Mouse (Mus musculus) left cerebral cortex, adult 11 months (tissue): Measurements from ENCODE around the gene Smg6.

Experiments
- DNase-seq: peaks from one replicate; pipeline ENCODE4 v3.0.0; 2022; ENCODE audit warnings: low spot score

Gene Smg6

DNA sequence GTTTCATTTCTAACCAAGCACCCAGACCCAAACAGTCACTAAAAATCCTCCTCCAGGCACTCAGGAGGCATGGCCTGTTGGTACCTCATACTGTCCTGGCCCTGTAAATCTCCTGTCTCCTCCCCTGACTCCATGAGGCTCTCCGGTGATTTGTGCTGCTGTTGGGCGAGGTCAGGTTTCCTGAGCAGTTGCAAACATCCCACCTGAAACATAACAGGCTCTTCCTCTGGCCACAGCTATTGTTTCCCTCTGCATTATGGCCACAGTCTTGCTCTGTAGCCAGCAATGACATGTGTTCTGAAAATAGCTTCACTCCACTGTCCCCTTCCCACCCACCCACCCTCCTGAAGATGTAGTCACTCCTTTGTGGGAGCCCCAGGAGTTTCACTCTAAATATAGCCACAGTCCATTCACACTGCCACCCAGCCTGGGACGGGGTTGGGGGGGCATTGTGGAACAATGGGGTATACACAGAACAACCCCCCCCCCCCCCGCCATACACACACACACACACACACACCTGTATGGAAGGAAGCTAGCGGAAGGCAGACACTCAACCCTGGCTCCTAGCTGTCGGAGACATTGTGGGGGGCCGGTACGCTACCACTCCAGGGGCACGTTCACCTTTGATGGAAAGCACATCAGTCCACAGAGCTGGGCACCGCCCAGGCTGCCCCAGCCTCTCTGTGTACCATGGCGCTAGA, 222.9 kb downstream of the Smg6 start:
- DNase-seq: no peak

- DNase-seq: no peak
Observed at GRCm38 (mm10) chr11:75150346-75150745, 224.7 kb downstream of the Smg6 start.

DNA sequence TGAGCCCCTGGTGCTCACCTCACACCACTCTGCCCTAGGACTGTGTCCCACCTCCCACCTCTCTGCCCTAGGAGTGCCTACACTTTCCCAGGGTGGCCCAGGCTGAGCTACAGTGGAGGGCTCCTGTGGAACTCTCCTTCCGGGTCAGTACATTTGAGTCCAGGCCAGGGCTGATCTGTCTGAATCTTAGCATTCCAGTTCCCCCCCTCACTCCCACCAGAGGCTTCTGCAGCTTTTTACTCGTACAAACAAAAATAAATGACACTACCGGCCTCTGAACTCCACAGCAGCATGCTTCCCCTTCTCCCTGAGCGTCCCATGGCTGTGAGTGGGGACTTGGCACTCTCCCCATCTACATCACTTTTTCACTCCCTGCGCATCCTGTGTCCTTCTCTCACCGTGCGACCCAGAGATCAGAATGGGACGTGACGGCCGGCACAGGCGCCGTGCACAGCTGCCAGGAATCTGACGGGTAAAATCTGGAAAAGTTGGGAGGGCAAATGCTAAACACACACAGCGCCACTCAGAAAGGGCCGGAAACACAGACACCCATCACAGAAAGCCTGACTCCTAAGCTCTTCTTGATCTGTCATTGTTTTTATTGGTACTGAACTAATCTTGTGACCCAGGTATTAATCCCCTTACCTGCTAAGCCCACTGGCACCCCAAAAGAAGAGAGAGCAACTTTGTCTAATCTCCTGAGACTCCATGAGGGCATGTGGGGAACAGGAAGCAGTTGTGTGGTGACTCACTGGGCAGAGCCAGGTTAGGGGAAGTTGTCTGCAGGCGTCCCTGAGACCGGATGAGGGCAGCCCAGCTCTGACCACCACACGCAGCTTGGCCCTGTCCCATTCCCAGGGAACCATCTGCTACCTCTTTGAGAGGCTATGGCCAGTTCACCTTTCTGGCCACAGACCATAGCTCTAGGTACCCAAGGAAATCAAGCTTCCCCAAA, 227.3 kb downstream of the Smg6 start:
- no peak for DNase-seq

- DNase-seq: no peak
Observed at GRCm38 (mm10) chr11:75154053-75154585, 228.5 kb downstream of the Smg6 start.

DNA sequence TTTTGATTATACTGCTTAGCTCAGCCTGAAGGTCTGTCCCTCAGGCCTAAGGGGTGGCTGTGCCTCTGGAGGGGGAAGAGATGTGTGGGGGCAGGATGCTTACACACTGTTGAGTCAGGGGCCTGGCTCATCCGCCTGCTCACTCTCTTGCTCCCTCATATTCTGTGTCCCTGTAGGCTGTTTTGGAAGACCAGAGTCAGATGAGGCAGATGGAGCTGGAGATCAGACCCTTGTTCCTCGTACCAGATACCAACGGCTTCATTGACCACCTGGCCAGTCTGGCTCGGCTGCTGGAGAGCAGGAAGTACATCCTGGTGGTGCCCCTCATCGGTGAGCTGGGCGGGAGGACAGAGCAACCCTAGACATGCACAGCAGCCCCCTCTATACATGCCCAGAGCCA, 230.4 kb downstream of the Smg6 start:
- no peak for DNase-seq

- no peak for DNase-seq
Observed at GRCm38 (mm10) chr11:75156416-75156815, 230.8 kb downstream of the Smg6 start.

GRCm38 (mm10) chr11:75157037-75157436, 231.4 kb downstream of the Smg6 start:
- no peak for DNase-seq

DNA sequence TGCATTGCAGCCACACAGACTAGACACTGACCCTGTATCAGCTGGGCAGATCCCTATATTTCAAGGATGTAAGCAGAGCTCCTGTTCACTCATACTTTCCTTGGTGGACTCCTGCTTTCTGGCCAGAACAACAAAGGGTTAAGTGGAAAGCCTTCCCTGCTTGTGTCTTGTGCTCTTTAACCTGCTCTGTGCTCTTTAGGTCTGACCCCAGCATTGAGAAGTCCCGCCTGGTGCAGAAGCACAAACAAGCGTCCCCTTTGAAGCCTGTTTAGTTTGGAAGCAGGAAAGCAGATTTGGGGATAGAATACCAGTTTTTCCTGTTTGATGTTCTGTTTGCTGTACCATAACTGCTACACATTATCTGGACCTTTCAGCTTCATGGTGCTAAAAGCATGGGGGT, 232.3 kb downstream of the Smg6 start:
- DNase-seq: no peak

GRCm38 (mm10) chr11:75158432-75158831, 232.8 kb downstream of the Smg6 start:
- no peak for DNase-seq

DNA sequence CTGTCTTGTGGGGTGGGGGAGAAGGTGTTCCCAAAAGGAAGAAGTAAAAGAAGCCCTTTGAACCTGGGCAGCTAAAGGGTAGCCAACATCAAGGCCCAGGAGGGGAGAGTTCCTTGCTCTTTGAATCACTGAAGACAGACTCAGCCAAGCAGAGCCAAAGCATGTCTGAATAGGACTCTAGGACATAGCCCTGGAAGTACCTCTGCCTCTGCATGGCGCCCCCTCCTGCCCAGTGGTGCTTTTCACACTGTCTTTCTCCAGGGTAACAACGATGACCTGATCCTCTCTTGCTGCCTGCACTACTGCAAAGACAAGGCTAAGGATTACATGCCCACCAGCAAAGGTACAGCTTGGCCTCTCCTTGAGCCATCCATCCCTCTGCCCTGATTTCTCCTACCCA, 233.9 kb downstream of the Smg6 start:
- no peak for DNase-seq

DNA sequence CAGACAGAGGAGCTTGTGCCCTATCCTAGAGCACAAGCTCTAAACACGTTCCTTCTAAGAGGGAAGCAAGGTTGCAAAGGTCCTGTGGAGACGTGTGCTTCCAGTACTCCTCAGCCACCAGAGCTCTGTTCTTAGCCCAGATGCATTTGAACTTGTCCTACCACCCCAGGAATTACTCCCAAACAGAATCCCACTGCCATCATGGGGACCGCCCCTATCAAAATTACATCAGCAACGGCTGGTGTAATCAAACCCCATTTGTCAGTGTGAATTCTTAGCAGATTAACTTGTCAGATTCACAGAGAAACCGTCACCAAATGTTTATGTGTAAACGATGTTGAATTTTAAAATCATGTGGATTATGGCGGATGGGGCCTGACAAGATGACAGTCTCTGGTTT, 235.3 kb downstream of the Smg6 start:
- DNase-seq: no peak

- no peak for DNase-seq
Observed at GRCm38 (mm10) chr11:75161417-75162008, 235.9 kb downstream of the Smg6 start.

GRCm38 (mm10) chr11:75162591-75163080, 237.0 kb downstream of the Smg6 start:
- no peak for DNase-seq

DNA sequence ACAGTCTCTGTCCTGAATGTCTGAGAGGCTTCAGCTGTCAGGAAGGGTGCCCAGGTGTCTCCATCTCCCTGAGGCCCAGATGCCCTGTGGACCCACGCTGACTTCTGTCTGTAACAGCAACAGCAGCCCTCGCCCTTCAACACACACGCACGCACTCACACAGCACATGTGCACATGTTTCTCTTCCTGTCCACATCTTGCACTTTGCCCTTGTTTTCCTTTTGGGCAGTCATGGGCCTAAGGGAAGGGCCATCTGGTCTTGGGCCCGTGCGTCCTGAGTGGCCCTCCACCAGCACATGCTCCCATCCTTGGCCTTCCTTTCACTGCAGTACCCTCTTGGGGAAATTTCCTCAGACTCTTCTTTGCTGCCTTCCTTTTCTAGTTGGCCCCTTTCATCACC, 237.8 kb downstream of the Smg6 start:
- DNase-seq: no peak

- DNase-seq: no peak
Observed at GRCm38 (mm10) chr11:75164051-75164450, 238.4 kb downstream of the Smg6 start.

DNA sequence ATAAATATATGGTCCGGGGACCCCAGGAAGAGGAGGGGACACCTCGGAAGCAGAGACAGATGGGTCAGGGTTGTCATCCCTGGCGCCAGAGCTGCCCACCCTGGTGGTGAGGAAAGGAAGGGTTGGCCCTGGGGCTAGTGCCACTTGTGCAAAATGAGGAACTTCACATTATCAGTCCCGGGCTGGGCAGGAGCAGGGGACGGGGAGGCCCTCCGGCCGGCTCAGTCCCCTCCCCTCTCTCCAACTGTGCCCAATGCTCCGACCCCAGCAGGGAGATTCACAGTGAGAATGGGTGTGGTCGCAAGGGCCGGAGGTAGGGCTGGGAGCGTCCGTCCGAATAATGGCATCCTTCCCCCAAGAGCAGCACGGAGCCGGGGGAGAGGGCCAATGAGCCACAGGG, 239.1 kb downstream of the Smg6 start:
- DNase-seq: no peak

DNA sequence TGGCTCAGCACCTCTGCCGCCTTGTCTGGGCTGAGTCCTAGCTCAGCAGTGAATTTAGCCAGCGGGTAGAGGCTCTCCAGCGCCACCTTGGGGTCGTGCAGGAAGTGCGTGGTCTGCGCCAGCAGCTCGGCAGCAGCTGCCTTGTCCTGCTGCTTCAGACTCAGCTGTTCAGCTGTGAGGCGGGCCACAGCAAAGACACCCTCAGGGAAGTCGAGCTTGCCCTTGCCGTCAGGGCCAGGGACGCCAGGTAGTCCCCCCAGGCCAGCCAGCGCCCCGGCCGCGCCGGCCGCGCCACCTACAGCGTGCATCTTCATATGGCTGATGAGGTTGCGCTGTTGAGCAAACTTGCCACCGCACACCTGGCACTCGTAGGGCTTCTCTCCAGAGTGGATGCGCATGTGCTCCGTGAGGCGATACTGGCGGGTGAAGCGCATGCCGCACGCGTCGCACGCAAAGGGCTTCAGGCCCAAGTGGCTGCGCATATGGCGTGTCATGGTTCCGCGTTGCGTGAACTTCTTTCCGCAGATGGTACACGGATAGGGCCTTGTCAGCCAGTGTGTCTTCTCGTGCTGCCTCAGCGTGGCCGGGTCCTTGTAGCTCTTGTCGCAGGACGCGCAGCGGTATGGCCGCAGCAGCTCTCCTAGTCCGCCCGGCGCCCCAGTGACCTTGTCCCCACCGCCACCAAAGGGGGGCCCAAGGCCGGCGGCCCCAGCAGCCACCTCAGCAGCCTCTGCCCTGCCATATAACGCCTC, 240.0 kb downstream of the Smg6 start:
- peak; percentile 68 for DNase-seq

DNA sequence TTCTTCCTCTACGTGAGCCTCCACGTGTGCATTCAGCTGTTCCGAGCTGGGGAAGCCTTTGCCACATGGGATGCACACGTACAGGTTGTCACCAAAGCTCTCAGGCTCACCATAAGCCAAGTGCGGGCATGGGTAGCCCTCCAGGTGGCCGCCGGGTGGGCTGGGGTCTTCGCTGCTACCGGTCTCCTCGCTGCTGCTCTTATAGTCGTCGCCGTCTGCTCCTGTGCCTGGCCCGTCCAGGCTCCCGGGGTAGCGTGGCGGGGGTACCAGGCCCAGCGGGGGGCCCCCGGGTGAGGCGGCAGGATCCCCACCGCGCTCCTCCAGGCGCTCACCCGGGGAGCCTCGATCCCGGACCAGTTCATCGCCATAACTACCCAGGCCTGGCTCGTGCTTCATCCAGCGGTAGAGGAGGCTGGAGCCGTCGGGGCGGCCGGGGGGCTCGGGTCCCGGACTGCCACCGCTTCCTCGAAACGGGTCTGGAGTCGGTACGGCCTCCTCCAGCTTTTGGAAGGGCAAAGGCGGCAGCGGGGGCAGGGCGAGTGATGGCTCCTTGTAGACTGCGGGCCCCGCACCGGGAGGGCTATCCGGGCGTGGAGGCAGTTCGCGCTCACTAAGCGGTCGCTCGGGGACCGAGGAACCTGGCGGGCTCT, 240.7 kb downstream of the Smg6 start:
- DNase-seq: no peak

- no peak for DNase-seq
Observed at GRCm38 (mm10) chr11:75166861-75167642, 241.4 kb downstream of the Smg6 start.
